Mouse (Mus musculus): ENCODE data around the gene Sstr4.

Gene Sstr4

DNA sequence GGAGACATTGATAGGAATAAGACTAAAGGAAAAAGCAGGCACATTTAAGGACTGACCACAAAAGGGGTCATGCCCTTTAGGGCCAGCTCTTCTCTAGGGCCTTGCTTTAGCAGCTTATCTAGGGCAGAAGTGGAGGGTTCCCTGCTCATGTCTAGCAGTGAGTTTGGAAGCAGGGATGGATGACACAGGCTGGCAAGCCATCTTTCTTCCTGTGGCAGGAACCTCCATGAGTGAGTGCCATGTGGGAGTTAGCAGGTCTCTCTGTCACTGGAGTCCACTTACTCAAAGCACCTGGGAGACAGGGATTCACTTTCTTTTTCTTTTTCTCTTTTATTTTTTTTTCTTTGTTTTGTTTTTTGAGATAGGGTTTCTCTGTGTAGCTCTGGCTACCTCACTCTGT is 1.3 kb upstream of the Sstr4 start:
- no peak for DNase-seq (ENCODE audit: low spot score in 2 of 2)

DNA sequence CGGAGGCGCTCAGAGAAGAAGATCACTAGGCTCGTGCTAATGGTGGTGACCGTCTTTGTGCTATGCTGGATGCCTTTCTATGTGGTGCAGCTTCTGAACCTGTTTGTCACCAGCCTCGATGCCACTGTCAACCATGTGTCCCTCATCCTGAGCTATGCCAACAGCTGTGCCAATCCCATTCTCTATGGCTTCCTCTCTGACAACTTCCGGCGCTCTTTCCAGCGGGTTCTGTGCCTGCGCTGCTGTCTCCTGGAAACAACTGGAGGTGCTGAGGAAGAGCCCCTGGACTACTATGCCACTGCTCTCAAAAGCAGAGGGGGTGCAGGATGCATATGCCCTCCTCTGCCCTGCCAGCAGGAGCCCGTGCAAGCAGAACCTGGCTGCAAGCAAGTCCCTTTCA is 1.1 kb downstream of the Sstr4 start:
- no peak for DNase-seq (ENCODE audit: low spot score in 2 of 2)

- DNase-seq (ENCODE audit: low spot score in 2 of 2), result no peak
Measured at GRCm38 (mm10) chr2:148397015-148397783, 2.1 kb downstream of the Sstr4 start.

DNA sequence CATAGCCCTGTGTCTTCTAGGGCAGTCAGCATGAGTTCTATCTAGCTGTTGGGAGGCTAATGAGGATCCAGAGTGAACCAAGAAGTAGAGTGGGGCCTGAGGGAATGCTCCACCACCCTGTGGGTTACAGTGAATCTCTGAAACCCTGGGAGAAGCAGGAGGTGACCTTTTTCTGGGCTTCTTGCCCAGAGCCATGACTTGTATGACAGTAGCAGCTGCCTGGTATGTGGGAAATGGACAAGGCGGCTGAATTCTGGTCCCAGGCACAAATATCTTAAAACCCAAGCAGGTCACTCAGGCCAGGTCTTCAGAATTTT is 2.6 kb downstream of the Sstr4 start:
- DNase-seq (ENCODE audit: low spot score in 2 of 2), result no peak

GRCm38 (mm10) chr2:148398901-148399685 is 3.9 kb downstream of the Sstr4 start:
- DNase-seq (ENCODE audit: low spot score in 2 of 2), result no peak

- DNase-seq (ENCODE audit: low spot score in 2 of 2), result no peak
Measured at GRCm38 (mm10) chr2:148402227-148402626, 7.1 kb downstream of the Sstr4 start.

GRCm38 (mm10) chr2:148404906-148405305 is 9.8 kb downstream of the Sstr4 start:
- no peak for DNase-seq (ENCODE audit: low spot score in 2 of 2)

DNA sequence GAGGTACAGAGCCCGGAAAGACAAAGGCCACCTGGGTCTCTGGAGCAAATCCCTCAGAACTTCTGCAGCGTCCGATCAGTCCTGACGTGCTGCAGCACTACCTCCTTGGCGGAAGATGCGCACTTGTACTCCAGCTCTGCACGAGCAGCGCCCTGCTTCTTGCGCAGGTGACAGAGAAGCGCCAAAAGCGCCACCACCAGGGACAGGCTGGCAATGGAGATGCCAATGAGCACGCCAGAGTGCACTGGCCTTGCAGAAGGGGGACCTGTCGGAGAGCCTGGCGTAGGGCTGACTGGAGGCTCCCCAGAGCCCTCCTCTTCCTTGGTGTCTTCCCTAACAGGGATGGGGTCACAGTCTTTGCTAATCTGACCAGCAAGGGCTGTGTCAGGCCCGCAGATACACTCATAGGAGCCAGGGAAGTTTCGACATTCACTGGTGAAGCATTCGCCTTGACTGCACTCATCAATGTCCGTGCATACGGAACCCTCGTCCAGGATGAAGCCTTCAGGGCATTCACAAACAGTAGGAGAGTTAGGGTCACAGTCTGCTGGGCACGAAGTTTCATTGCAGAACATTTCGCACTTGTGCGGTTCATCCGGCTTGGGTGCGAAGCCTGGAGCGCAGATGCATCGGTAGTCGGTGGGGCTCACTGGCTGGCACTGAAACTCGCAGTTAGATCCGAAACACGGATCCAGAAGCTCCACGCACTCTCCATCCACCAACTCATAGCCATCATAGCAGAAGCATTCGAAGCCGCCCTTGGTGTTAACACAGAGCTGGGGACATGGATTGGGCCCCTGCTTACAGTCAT is 11.2 kb downstream of the Sstr4 start:
- no peak for DNase-seq (ENCODE audit: low spot score in 2 of 2)

- DNase-seq (ENCODE audit: low spot score in 2 of 2), result peak; percentile 28 to 55
Measured at GRCm38 (mm10) chr2:148406971-148407869, 12.1 kb downstream of the Sstr4 start.

- DNase-seq (ENCODE audit: low spot score in 2 of 2), result peak; percentile 62 to 83
Measured at GRCm38 (mm10) chr2:148407870-148408760, 13.0 kb downstream of the Sstr4 start, which contains the start of gene Thbd. TSS of gene Thbd (minus strand) at chr2:148408188.

DNA sequence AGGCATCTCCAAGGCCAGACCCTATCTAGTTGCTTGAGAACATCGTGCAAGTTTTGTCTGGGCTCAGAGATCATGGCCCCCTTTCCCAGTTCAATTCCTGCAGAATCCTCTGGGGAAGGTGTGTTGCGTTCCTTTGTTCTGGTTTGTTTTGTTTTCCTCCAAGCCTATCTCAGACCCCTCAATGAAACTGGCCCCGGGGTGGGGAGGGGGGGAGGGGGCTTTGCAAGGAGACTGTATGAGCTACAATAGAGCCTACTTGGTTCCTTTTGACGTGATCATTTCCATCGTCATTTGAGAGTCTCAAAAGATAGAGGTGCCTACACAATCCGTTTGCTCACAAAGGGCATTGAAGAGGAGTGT is 13.6 kb downstream of the Sstr4 start:
- no peak for DNase-seq (ENCODE audit: low spot score in 2 of 2)

GRCm38 (mm10) chr2:148409141-148409540 is 14.0 kb downstream of the Sstr4 start:
- DNase-seq (ENCODE audit: low spot score in 2 of 2), result peak; percentile 74 to 85

GRCm38 (mm10) chr2:148409821-148410220 is 14.7 kb downstream of the Sstr4 start:
- no peak for DNase-seq (ENCODE audit: low spot score in 2 of 2)

- no peak for DNase-seq (ENCODE audit: low spot score in 2 of 2)
Measured at GRCm38 (mm10) chr2:148419151-148419550, 24.0 kb downstream of the Sstr4 start.

- no peak for DNase-seq (ENCODE audit: low spot score in 2 of 2)
Measured at GRCm38 (mm10) chr2:148419776-148420175, 24.6 kb downstream of the Sstr4 start.

DNA sequence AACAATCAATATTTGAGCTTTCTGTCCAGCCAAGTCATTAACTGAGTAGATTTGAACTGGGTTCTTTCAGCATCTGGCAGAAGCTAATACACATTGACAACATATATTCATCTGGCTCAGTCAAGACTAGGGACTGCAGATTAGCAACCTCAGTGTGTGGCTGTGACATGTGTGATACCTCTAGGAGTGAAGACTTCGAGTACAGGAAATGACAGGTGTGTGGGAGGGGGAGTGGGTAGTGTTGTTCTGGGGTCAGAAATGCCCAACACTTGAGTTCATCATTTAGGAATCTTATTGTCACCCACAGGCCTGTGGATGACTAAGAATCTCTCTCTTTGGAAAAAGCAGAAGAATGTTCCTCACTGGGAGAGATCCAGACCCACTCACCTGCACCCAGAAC is 26.0 kb downstream of the Sstr4 start:
- no peak for DNase-seq (ENCODE audit: low spot score in 2 of 2)

DNA sequence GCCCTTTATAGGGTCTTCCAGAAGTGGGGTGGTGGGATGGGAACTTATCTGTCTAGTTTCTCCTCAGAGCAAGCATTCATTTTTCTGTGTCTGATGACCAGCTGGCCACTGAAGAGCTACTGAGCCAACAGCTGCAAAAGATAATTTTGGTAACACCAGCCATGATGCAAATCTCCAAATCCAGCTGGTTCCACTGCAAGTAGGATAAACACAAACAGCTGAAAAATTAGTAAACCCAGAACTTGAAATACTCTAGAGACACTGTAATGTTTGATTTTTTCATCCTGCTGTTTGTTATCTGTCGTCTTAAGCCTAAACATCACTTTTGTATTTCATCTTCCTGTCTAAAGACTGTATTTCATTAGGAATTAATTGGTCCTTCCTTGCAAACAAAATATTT is 26.6 kb downstream of the Sstr4 start:
- DNase-seq (ENCODE audit: low spot score in 2 of 2), result no peak

DNA sequence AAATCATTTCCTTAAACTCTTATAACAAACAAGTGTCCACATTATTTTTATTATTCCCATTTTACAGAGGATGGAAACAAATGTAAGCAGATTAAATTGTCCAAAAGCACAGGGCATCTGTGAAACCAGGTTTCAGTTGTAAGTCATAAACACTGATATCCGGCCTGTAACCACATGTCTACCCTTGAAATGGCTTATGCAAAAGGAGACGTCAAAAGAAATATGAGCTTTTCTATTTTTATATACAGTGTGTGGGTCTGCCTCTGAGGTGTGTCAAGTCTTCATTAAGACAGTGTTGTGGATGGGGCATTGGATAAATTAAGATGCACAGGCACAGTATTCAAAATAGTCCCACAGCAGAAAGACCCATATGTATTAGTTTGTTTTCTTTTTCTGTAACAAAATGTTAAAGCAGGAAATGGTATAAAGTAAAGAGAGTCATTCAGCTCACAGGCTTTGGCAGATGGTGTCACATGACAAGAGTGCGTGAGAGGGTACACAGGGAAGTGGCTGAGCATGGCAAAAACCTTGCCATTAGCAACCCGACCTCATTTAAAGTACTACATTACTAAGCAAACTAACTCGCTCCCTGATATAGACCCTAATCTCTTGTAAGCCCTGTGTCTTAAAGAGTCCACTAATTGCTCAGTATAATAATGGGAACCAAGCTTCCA is 30.7 kb downstream of the Sstr4 start:
- no peak for DNase-seq (ENCODE audit: low spot score in 2 of 2)

DNA sequence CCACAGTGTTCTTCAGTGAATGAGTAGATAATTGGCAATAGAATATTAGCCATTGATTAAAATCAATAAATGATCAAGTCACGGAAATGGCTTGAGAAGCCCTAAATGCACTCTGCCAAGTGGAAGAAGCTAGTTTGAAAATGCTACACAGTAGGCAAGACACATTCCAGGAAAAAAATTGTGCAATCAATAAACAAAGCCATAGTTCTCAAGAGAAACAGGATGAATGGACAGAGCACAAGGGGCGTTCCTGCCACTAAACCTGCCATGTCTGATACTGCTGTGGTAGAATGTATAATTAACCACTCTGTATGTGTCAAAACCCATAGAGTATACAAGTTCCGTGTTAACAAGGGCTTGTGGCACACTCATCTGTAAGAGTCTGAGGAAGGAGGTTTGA is 32.4 kb downstream of the Sstr4 start:
- DNase-seq (ENCODE audit: low spot score in 2 of 2), result no peak

DNA sequence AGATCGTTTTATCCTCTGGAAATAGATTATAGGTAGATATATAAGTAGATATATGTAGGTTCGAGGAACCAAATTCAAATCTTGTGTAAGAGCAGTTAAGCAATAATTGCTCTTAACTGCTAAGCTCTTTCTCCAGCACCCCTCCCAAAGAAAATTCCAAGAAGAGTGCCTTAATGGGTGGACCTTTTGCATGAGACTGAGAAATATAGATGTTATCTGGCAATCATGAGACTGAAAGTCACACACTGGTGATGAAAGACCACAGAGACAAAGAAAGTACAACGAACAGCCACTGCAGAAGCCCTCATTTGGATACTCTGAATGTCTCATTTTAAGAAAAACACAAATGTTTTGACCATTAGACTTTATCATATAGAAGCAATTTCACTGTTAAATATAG is 33.4 kb downstream of the Sstr4 start:
- no peak for DNase-seq (ENCODE audit: low spot score in 2 of 2)
